Mouse (Mus musculus) brain, embryonic 14.5 days (tissue): ENCODE data around the gene Myadml2. TPM values are rescaled to one million over a fixed set of nuclear protein-coding genes. Genes with fewer than 3 reads are reported as not detected.
A peak's percentile ranks its signal among the peaks of the same experiment; 100 is the strongest.

Experiments
- DNase-seq: peaks from one replicate; pipeline ENCODE4 v3.0.0-alpha.2; 2011; ENCODE audit warnings: low read depth
- CTCF ChIP-seq: fragments of 200-500 bp; IDR thresholded peaks from 2 replicates; pipeline ENCODE4 v1.5.1; 2012; ENCODE audit warnings: inconsistent platforms, mild to moderate bottlenecking, moderate library complexity, borderline replicate concordance; ENCODE audit not compliant: insufficient read depth, insufficient read length; ENCODE audit errors: extremely low read depth
- POLR2A ChIP-seq: fragments of 200-500 bp; IDR thresholded peaks from 2 replicates; pipeline ENCODE4 v1.6.1; 2012; ENCODE audit warnings: mild to moderate bottlenecking, inconsistent platforms, borderline replicate concordance; ENCODE audit not compliant: poor library complexity, insufficient read depth, insufficient read length, severe bottlenecking; ENCODE audit errors: extremely low read depth
- polyA plus RNA-seq: library from polyadenylated mRNA; depleted of rRNA; stranded (reverse); fragments of >200 nt; gene quantifications from 2 replicates; pipeline ENCODE4 v1.2.3, GENCODE M21; 2012

Gene Myadml2
- polyA plus RNA-seq, 1 experiment = 0.51 TPM

DNA sequence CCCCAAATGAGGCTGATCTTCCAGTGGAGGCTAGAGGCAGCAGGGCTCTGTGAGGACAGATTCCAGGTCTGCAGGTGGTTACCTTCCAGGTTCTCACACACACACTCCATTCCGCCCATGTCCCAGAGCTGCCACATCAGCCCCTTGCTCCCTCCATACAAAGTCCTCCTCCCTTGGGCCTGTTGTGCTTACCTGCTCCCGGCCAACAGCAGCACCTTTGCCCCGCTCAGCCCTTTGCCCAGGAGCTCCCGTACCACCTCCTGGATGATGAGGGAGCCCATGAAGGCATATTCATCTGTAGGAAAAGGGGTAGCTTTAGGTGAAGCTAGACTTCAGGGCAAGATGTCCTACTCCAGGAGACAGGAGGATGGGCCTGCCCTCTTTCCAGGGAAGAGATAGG, 9.3 kb upstream of the Myadml2 start:
- no peak for TF ChIP-seq POLR2A
- no peak for DNase-seq

DNA sequence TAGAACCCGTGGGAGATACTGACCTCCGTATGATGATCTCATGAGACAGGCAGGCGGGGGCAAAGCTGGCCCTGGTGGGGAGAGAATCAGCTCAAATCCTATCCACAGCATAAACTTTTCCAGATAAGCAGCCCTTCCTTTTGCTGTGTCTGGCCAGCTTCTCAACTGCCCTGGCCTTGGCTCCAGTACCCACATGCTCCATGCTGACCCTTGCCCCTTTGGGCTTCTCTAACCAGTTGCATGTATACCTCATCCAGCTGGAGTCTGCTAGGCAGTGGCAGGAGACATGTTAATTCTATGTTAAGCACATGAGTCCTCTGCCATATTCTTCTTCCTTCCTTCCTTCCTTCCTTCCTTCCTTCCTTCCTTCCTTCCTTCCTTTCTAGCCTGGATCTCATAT, 6.8 kb upstream of the Myadml2 start:
- DNase-seq = no peak
- TF ChIP-seq POLR2A (no peak), CTCF (no peak)

DNA sequence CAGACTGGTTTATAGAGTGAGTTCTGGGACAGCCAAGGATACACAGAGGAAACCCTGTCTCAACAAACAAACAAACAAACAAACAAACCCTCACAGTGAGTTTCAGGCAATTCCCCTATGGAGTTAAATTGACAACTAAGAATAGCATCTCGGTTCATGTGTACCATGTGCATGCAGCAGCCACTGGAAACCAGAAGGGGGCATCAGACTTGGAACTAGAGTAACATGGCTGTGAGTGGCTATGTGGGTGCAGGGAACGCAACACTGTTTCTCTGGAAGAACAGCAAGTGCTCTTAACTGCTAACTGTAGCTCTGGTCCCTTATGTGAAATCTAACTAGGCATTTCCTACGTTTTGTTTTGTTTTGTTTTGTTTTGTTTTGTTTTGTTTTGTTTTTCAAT, 3.9 kb upstream of the Myadml2 start:
- TF ChIP-seq CTCF (peak; percentile 16; the same call in 1 of the 2 replicates), POLR2A (no peak)
- no peak for DNase-seq

DNA sequence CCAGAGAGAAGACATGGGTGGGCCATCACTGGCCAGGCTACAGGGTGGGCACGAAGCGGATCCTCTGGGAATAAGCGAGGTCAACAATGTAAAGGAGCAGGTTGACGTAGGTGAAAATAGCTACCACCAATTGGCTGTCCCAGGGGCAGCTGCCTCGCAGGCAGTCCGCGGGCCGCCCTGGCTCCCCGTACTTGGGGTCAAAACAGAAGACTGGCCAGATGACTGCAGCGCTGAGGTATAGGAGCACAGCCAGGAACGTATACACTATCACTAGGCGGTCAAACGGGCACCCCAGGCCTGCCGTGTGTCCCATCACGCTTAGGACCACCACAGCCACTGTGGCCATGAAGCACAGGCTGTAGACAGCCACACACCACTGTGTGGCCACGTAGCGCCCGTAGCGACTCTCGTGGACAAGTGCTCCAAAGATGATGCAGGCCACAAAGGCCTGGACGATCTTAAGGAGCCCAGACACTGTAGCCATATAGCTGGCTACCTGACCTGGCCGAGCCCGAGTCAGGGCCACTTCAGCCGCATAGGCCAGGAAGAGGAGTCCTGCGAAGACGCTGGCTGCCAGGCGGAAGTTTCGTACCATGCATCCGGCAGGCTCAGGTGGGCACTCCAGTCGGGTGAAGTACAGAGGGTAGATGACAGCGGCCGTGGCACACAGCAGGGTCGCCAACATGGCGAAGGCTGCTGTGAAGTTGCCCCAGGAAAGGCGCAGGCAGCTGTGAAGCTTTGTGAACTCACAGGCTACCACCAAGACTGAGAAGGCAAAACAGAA, 719 bp downstream of the Myadml2 start:
- DNase-seq = no peak
- TF ChIP-seq CTCF (no peak), POLR2A (no peak)

DNA sequence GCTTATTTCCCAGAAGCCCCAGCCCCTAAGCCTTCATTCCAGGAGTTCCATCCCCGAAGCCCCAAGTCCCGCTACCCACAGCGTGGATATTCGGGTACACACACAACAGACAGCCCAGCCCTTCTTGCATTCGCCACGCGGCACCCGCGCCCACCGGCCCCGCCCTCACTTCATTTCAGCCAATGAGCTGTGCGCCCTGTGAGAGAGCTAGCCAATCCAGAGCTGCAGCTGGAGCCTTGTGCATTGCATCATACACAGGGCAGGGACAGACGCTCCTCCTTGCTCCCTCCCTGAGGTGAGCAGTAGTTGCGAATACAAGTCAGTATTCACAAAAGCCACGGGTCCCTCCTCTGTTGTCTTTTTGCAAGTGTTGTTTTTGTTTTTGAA, 4.4 kb downstream of the Myadml2 start, which contains the start of gene Pycr1:
Gene Pycr1 (minus strand): TSS at position 169 of the 387 bp plus-strand sequence.
- peak; percentile 36; the same call in 1 of the 2 replicates for TF ChIP-seq POLR2A
- TF ChIP-seq CTCF = no peak
- DNase-seq = peak; percentile 97

DNA sequence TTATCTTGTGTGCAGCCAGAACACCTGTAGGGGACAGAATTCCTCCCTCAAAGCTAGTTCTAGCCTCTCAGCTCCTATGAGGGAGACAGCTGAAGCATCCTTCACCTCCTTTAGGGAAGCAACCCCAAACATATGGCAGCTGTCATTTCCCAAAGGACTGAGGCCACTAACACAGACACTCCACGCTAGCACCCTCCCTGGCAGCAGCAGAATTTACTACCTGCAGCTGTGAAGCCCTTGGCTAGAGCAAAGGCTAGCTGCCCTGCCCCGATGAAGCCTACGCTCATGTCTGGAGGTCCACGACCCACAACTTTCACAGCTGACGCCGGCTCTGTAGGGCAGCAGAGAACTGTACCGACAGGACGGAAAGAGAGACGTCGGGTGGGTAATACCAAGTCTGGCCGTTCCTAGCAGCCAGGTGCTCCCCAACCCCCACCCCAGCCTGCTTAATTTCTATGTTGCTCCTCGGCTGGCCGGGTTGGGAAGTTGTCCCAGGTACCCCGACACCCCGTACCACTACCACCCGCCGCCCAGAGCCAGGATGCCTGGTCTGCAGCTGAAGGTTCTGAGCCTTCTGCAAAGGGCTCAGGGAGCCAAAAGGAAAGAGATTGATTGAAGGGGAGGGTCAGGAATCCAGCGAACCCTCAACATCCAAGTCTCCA, 4.9 kb downstream of the Myadml2 start:
- TF ChIP-seq CTCF (no peak), POLR2A (no peak)
- no peak for DNase-seq

DNA sequence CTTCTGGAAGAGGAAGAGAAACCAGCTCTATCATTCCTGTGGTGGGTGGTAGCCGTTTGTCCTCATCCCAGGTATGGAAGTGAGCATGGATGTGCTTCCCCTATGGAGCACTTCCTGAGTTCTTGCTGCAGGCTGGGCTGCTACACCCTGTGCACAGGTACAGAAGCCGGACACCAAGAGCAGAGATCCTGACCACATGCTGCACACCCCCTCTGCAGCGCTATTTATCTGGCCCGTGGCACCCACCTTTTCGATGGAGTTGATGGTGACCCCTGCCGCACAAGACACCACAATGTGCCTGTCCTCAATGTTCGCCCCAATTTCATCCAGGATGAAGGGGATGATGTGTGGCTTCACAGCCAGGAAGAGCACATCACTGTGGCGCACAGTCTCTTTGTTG, 6.1 kb downstream of the Myadml2 start:
- DNase-seq = no peak
- TF ChIP-seq POLR2A (no peak), CTCF (no peak)

DNA sequence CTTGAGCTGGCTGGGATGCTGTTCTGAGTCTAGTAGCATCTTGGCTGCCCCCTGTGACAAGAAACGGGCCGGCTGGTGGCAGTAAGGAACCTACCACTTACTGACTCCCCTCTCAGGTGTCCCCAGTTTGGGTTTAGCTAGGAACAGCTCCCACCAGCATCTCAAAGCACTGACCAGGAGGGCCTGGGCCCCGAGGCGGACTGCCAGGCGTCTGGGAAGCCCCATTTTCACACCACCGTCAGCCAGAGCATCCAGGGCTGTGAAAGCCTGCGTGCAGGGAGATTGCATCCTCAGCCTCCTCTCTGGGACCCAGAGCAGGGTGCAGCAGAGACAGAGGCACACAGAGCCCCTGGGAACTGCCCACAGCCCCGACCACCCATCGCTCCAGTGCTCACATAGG, 6.7 kb downstream of the Myadml2 start:
- no peak for DNase-seq
- no peak for TF ChIP-seq POLR2A
- no peak for TF ChIP-seq CTCF

DNA sequence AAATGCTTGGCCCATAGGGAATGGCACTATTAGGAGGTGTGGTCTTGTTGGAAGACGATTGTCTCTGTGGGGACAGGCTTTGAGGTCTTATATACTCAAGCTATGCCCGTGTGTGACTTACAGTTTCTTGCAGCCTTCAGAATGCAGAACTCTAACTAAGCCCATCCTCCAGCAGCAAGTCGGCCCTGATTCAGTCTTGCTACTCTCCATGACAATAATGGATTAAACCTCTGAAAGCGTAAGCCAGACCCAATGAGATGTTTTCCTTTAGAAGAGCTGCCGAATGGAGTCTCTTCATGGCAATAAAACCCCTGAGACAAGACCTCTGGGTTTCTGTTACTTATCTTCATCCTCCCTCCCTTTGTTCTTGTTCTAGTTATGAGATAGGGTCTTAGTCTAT, 13.1 kb downstream of the Myadml2 start:
- DNase-seq = no peak
- TF ChIP-seq POLR2A = no peak
- no peak for TF ChIP-seq CTCF

DNA sequence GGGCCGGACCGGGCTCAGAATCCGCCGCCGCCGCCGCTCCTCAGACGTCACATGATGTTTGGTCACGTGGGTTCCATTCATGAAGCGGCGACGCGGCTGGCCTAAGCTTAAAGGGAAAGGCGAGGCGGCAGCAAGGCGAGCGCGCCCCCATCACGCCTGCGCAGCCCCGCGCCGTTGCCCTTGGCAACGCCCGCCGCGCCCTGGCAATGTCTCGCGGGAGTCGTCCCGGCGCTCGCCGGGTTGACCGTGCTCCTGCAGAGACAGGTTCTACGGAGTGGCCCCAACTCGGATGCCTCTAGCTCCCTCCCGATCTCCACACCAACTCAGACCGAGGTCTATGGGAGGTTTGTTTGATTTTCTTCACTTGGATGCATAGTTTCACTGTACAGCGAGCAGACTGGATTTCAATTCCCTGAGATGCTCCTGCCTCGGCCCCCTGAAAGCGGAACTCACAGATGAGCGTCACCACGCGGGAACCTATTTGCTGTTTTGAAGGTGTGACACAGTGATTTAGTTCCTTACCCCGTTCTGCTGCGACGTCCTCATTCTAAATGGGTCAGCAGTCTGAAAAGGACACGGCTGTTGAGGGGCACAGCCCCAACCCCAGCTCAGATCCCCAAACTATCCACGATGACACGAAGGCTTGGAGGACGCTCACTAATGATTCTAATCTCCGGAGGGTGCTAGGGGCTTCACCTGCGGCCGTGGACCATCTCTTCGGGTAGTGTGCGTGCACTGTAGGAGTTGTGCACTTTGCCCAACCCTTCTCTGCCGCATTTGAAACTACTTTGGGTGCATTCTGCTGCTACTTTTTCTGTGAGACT, 14.2 kb downstream of the Myadml2 start, which contains the start of gene Mafg:
Gene Mafg (minus strand): TSS at position 81 of the 824 bp plus-strand sequence.
- peak; percentile 98 for DNase-seq
- TF ChIP-seq POLR2A = no peak; the same call in 1 of the 2 replicates
- no peak for TF ChIP-seq CTCF
